Mouse (Mus musculus) liver, embryonic 12.5 days (tissue): ENCODE measurements around the gene Hpse2. TPM values are rescaled to one million over a fixed set of nuclear protein-coding genes. Genes with fewer than 3 reads are reported as not detected.

Experiments
- ATAC-seq: fragments of 200-750 bp; cut with Nextera tagmentation; 2 replicates; pipeline ENCODE4 v1.8.0; 2017; ENCODE audit warnings: moderate number of reproducible peaks, mild to moderate bottlenecking, moderate library complexity
- H3K27ac ChIP-seq: fragments of 300-500 bp; sonication (generic); 2 replicates; pipeline ENCODE4 v1.5.1; 2016; ENCODE audit warnings: mild to moderate bottlenecking
- H3K27me3 ChIP-seq: fragments of 300-500 bp; sonication (generic); replicated peaks from 2 replicates; pipeline ENCODE4 v1.6.1; 2016; ENCODE audit warnings: mild to moderate bottlenecking, moderate library complexity
- H3K36me3 ChIP-seq: fragments of 300-500 bp; sonication (generic); 2 replicates; pipeline ENCODE4 v1.6.1; 2016; ENCODE audit warnings: mild to moderate bottlenecking, moderate library complexity
- H3K4me1 ChIP-seq: fragments of 300-500 bp; sonication (generic); 2 replicates; pipeline ENCODE4 v1.6.1; 2016
- H3K4me2 ChIP-seq: fragments of 300-500 bp; sonication (generic); 2 replicates; pipeline ENCODE4 v1.6.1; 2016; ENCODE audit warnings: mild to moderate bottlenecking, moderate library complexity
- H3K4me3 ChIP-seq: fragments of 300-500 bp; sonication (generic); 2 replicates; pipeline ENCODE4 v1.5.1; 2016; ENCODE audit warnings: mild to moderate bottlenecking, moderate library complexity
- H3K9ac ChIP-seq: fragments of 300-500 bp; sonication (generic); 2 replicates; pipeline ENCODE4 v1.6.1; 2016; ENCODE audit warnings: mild to moderate bottlenecking, moderate library complexity
- H3K9me3 ChIP-seq: fragments of 300-500 bp; sonication (generic); replicated peaks from 2 replicates; pipeline ENCODE4 v1.6.1; 2016; ENCODE audit warnings: mild to moderate bottlenecking, moderate library complexity
- WGBS: fragments of 180-500 bp; shearing (Covaris S2); methylation state at CpG from one replicate; pipeline ENCODE4 v1.1.7; 2016; ENCODE audit not compliant: insufficient replicate concordance; 5-methylcytosine and 5-hydroxymethylcytosine counted together
- polyA plus RNA-seq: library from polyadenylated mRNA; unstranded; fragments of >200 nt; fragmentation: Nextera tagmentation; extraction: Ambion mirVana; gene quantifications from 2 replicates; pipeline ENCODE4 v1.2.1, GENCODE M21; 2016

The Hpse2 gene
- polyA plus RNA-seq, 1 experiment from 2014 or later, result not detected

GRCm38 (mm10) chr19:42737753-42738152, 650.4 kb downstream of the Hpse2 start:
- WGBS, result 57% methylated on average over 9 of the region's 9 CpGs
- no peak overlapping the region for H3K27ac ChIP-seq
- peaks cover 33% of the 10 kb centered on the region for H3K4me1 ChIP-seq
- H3K27me3 ChIP-seq, result peaks cover 13% of the 10 kb centered on the region; the same call in 1 of the 2 replicates
- H3K4me3 ChIP-seq, result no peak overlapping the region
- no peaks in the 10 kb centered on the region for H3K9me3 ChIP-seq
- ATAC-seq, result no peak
- no peaks in the 10 kb centered on the region for H3K36me3 ChIP-seq
- no peak overlapping the region for H3K9ac ChIP-seq
- H3K4me2 ChIP-seq, result no peak overlapping the region

Other genes starting within 250 kb of the Hpse2 start
- 0.08 and 0.18 TPM in 2 replicates for gene Cnnm1, start 52.1 kb upstream of the Hpse2 start, polyA plus RNA-seq
- 24.0 and 27.6 TPM in 2 replicates for gene Got1, start 136.2 kb upstream of the Hpse2 start, polyA plus RNA-seq
- gene Nkx2-3, start 224.0 kb upstream of the Hpse2 start, polyA plus RNA-seq, result 0.33 and 1.2 TPM in 2 replicates